Mouse (Mus musculus) spleen, adult 2 months (tissue): Measurements from ENCODE around the gene Fbxo39.

Experiments
- CTCF ChIP-seq: fragments of 200-500 bp; IDR thresholded peaks from 2 replicates; pipeline ENCODE4 v1.5.1; 2011; ENCODE audit warnings: mild to moderate bottlenecking, inconsistent platforms; ENCODE audit not compliant: insufficient read depth, insufficient read length, insufficient replicate concordance; ENCODE audit errors: extremely low read depth
- POLR2A ChIP-seq: fragments of 200-500 bp; IDR thresholded peaks from 2 replicates; pipeline ENCODE4 v1.6.1; 2011; ENCODE audit warnings: low read depth, low read length, inconsistent platforms

DNA sequence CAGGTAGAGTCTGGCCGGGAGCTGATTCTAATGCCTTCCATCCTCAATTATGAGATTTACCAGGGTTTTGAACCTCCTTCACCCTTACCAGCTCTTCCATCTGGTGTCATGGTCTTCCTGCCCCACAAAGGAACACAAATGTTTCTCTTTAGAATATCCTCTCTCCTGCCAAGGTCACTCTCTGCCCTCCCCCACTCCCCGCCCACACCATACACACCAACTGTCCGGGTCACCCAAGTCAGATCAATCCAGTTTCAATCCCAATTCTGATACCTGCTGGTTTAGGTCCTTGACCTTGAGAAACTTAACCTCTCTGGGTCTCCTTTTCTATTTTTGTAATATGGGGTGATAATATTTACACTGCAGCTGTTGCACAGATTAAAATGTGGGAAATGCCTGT is 26.7 kb upstream of the Fbxo39 start:
- TF ChIP-seq CTCF (no peak), POLR2A (no peak)
